Mouse (Mus musculus): Measurements from ENCODE around the gene Prps1l3.

GRCm38 (mm10) chr12:57184401-57185147 is 45.6 kb upstream of the Prps1l3 start:
- no peak for TF ChIP-seq POLR2A (IDR thresholded peaks at IDR 0.05; ENCODE audit: borderline replicate concordance, control insufficient read depth, low read depth, low read length)
- no peak for TF ChIP-seq CTCF (IDR thresholded peaks at IDR 0.05; ENCODE audit: control insufficient read depth, insufficient read depth, low read length)
